Mouse (Mus musculus) 3134 (cell line): ENCODE measurements at regions not wholly inside any gene's neighbourhood (a gene's known extent, or its start where the extent isn't known, plus 50 kb on each side); places are given as distances from the start of the nearest gene placed in this dataset.
"Not testable (repeated sequence)": the region's sequence is repeated elsewhere in the genome, so short reads cannot be mapped to it uniquely, and the experiment has no call there.

Source experiments
- DNase-seq: peaks from one replicate; pipeline ENCODE4 v3.0.0-alpha.2; 2011; ENCODE audit warnings: low spot score; ENCODE audit not compliant: insufficient read length; ENCODE audit errors: extremely low read depth

GRCm38 (mm10) chr3:118194754-118195153 is 326.0 kb upstream of the Snx7 start:
- no peak for DNase-seq

DNA sequence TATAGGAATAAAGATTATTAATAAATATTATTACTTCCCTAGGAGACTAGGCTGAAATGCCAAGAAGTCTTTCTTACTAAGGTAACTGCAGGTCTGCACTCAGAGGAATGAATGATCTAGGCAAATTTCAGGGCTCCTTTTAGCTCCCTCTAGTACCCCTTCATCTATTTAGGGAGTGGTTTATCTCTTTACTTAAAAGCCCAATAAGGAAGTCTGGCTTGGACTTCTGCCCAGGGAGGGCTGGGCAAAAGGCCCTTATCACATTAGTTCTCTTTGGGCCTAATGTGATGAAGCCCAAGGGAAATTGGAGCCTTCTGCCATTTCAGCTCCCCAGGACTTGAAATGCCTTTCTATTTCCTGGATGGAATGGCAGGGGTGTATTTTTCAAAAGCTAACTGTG is 320.6 kb upstream of the Snx7 start:
- DNase-seq: no peak

- no peak for DNase-seq
Measured at GRCm38 (mm10) chr3:118177446-118177845, 308.7 kb upstream of the Snx7 start.

GRCm38 (mm10) chr3:118162916-118163315 is 294.2 kb upstream of the Snx7 start:
- DNase-seq: no peak

- no peak for DNase-seq
Measured at GRCm38 (mm10) chr3:118144788-118145187, 276.1 kb upstream of the Snx7 start.

DNA sequence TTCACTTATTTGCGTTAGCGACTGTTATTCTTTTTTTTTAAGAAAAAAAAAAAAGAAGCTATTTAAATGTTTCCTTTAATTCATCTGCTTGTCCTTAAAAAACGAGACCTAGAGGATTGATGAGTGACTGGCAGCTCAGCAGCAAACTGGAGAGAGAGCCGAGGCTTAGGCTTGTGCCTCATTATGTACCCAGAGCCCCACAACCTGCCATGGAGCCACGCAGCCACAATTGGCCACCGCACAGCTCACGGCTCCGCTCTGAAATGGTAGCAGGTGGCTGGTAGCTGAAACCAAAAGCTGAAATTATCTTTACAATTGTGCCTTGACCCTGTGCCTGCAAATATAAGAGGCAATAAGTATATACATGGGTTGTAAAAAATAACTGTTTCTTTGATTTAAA is 273.0 kb upstream of the Snx7 start:
- DNase-seq: no peak

- DNase-seq: no peak
Measured at GRCm38 (mm10) chr3:118140108-118140507, 271.4 kb upstream of the Snx7 start.

- not testable (repeated sequence) for DNase-seq
Measured at GRCm38 (mm10) chr3:118128349-118128748, 259.6 kb upstream of the Snx7 start.

DNA sequence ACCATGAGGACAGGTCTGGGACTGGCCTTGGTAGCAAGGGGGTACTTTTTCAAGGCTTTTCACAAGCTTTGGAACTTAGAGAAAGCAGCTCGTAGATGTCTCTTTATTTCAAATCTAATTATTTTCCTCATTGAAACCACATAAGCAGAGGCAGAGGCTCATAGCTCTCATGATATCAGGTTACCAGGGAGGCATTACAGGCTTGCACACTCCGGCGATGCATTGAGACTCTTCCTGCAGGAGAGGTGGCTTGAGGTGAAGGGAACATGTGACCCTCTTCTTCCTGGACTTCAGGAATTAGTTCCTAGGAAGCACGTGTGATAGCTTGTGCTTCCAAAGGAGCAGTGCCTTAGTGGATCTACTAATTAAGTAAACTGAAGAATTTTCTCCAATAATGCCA is 233.9 kb upstream of the Snx7 start:
- DNase-seq: no peak

DNA sequence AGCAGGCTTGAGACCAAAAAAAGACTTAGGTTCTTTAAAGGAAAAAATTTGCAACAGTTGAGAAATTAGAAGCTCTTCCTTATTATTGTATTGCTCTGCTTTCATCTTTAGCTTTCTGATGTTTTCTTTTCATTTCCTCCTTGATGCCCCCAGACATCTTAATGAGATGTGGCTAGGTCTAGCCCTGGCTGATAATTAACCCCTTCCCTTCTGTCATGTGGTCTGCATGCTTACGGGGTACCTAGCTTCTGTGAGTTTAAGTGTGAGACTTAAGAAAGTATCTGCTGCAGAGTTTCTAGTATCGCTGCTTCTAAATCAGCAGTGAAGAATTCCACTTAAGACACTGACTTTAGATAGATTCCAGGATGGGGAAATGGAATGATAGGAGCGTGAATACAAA is 215.8 kb upstream of the Snx7 start:
- DNase-seq: no peak

DNA sequence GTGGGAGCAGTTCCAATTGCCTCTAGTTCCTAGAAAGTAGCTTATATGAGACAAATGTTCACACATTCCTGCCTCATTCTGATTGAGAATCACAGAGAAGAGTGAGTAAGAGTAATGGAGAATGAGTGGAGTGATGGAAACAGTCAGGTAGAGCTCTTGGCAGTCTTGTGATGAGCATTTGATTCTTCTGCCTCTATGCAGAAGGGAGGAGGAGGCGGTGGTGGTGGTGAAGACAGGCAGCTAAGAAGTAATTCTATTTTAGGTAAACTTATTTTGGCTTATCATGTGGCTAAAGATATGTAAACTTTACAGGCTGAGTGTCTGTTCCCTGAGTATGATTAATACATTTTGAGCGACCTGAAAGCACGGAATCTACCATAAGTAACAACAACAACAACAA is 203.6 kb upstream of the Snx7 start:
- no peak for DNase-seq

DNA sequence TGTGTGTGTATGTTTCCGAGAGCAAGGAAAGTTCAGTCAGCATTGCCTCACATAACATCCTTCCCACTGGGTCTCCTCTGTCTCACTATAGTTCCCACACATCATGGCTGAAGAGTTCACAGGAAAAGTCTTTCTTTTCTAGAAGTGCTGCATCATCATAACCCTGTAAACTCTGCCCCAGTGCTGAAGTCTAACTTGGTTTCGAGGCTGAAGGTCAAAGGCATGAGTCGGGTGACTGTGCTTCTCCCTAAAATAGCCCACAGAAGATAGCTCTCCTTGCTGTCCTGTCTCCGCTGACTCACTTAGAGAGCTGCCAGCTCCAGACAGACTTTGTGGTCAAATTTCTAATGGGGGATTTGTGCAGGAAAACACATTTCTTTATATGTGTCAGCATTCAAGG is 201.4 kb upstream of the Snx7 start:
- peak; percentile 43 for DNase-seq

- DNase-seq: peak; percentile 21
Measured at GRCm38 (mm10) chr3:118063679-118064078, 194.9 kb upstream of the Snx7 start.

DNA sequence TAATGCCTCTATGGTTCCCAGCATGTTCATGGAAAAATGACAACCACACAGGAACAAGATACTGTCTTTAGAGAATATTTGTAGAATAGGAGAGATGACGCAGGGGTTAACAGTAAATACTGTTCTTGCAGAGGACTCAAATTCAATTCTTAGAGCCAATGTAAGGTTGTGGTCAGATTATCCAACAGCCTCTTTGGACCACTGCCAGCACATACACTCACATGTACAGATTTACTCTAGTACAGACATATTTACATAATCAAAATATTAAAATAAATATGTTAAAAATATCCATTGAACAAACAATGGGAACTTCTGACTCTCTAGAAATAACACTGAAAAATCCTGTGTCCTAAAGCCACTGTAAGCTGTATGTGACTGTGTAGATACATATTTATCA is 193.8 kb upstream of the Snx7 start:
- DNase-seq: no peak

GRCm38 (mm10) chr3:118047016-118047415 is 178.3 kb upstream of the Snx7 start:
- no peak for DNase-seq

DNA sequence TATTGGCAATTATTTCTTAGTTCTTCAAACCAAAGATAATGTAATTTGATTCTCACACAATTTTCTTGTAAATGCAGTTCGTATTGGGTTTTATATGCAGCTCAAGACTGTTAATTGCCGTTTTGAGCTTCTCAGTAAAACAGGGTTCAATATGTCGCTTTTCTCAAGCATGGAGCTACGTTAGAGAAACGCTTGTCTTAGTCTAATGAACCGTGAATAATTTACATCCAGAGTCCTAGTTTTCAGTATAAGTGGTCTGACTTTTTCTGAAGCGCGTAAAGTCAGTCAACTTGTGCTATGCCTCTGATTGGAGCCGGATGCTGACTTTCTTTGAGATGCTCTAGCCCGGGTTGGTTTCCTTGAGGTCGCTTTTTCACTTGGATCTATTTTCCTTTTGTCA is 177.8 kb upstream of the Snx7 start:
- DNase-seq: no peak

DNA sequence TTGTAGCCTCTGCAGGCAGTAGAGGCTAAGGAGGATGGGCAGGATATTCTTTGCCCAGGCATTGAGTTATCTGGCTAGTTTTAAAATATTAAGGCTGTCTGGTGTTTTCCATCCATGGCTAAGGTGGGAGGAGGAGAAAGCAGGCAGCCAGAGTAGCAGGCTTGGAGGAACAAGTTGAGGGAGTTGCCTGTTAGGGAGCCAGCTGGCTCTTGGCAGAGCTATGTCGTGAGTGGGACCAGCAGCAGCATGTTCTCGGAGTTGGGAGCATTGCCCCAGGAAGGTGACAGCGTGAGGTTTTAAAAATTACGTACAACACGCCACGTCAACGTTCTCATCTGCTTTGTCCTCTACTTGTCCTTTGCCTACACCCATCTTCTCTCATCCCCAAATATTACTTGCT is 167.8 kb upstream of the Snx7 start:
- DNase-seq: no peak

DNA sequence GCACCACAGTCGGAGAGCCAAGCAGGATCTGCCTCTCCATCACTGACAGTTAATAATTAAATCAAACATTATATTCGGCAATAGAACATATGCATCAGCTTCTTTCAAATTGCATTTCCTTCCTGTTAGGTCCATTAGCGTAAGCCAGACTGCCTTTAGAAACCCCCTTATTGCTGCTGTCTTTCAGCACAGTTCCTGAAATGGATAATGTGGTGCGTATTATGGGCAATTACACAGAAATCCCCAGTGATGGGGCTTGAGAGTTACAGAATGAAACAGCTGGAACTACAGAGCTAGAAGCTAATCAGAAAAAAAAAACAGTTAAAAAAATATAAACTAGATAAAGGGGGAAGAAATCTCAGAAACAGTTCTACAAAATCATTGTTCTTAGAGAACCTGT is 126.7 kb upstream of the Snx7 start:
- DNase-seq: no peak

- DNase-seq: no peak
Measured at GRCm38 (mm10) chr3:117994110-117994509, 125.4 kb upstream of the Snx7 start.

DNA sequence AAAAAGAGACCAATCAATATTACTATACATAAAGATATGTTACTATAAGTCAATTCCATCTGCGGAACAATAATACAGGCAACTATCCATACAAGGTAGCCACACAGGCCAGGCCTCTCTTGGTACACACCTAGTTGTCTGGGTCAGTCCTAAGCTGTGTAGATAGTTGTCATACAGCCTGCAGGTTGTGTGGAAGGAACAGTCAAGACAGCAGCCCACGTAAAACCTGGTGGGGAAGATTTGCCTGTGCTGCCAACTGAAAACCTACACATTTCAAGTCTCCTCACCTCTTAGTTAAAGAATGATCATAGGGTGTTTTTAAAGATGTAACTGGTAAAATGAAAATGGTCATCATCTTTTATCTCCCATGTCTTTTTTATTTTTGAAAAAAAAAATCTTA is 121.8 kb upstream of the Snx7 start:
- no peak for DNase-seq

DNA sequence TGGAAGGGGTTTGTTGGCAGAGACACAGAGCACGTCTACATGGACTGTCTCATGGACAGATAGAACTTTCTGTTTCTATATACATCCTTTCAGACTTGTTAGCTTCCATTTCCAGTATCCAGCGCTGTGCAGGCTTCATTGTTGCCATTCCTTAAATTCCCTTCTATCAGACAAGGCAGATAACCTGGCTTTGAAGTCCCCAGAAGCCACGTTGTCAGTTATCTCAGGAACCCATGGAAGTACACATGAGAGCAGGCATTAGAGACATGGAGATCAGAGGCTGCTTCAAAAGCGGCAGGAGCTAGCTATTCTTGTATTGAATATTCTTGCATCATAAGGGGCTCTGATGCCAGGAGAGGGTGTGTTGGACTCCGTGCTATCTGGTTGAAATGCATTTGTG is 119.7 kb upstream of the Snx7 start:
- no peak for DNase-seq

GRCm38 (mm10) chr3:117975638-117976037 is 106.9 kb upstream of the Snx7 start:
- DNase-seq: no peak

GRCm38 (mm10) chr3:117968805-117969204 is 100.1 kb upstream of the Snx7 start:
- DNase-seq: no peak

GRCm38 (mm10) chr3:117938426-117938825 is 69.7 kb upstream of the Snx7 start:
- peak; percentile 17 for DNase-seq
